Mouse (Mus musculus) brain, adult 2 months (tissue): ENCODE results near the gene Ms4a18.

Experiments
- DNase-seq: peaks from one replicate; pipeline ENCODE4 v3.0.0; 2011; ENCODE audit warnings: low read depth, low spot score

Gene Ms4a18

GRCm38 (mm10) chr19:10983146-10983545 lies 34.7 kb downstream of the Ms4a18 start:
- peak; percentile 32 for DNase-seq

DNA sequence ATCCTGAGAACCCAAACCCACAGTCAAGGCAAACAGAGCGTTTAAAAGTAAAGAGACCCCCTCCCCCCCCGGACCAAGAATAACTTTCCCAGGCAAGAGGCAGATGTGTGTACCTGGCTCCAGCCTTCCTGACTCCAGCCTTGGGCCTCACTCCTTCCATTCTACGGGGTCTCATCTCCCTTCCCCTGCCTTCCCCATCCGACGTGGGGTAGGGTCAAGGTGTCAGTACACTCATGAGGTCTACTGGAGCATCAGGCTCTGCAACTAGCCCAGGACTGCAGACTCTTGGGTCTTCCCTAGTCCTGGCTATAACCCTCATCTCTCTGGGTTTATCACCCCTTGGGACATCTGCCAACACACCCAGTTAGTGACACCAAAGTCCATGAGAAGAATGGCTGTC lies 37.6 kb downstream of the Ms4a18 start:
- DNase-seq, result no peak

DNA sequence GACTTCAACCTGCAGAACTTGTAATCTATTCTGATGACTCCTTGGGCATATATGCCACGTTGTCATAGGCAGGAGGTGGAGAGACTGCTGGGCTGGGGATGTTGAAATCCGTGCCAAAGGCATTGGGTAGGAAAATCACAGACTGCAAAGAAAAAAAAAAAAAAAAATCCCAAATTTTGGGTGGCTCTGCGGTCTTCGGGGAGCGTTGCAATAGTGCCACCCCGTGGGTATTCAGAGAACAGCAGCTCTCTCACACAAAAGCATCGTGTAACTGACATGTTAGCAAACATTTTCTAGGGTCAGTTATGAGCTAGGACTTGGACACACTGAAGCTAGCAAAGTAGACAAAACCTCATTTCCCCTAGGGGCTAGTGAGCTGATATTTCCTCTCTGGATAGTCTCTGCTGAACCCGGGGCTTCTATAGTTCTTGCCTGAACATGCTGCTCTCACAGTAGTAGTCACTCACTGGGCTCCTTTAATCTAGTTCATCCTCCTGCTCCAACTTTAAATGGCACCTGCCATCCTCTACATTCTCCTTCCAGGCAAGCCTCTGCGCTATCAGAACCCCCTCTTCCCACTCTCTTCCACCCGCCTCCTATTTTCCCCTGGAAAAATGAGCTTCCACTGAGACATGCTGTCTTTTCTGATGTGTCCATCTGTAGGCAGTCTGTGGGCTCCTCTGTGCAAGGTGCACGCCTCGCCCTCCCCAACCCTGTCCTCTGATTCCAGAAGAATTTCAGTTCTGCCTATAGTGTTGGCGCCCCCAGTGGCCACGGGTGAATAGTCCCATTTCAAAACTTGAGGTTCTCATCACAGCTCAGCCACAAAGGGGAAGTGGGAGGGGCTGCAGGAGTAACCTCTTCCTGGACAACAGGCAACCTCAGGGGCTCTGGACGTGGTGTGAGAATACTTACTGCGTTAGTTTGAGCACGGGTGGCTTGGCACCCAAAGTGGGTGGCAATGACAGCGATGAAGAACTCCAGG lies 38.4 kb downstream of the Ms4a18 start:
- peak; percentile 80 for DNase-seq

DNA sequence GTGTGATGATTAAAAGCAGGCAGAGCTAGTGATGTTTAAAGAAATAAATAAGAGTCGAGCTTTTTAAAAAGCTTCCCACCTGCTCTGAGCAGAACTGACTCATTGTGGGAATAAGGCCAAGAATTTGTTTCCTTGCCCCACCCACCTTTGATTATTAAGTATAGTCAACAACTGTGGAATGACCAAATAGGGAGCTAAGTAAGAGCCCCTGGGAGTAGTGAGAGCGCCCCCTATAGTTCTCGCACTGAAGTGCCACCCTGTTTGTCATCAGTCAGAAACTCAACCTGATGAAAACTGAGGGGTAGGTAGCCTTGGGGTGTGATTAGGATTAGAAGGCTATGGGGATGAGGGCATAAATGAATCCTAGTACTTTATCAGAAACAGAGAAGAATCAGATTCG lies 41.5 kb downstream of the Ms4a18 start:
- DNase-seq, result peak; percentile 16

GRCm38 (mm10) chr19:10975187-10975586 lies 42.6 kb downstream of the Ms4a18 start:
- DNase-seq, result no peak

DNA sequence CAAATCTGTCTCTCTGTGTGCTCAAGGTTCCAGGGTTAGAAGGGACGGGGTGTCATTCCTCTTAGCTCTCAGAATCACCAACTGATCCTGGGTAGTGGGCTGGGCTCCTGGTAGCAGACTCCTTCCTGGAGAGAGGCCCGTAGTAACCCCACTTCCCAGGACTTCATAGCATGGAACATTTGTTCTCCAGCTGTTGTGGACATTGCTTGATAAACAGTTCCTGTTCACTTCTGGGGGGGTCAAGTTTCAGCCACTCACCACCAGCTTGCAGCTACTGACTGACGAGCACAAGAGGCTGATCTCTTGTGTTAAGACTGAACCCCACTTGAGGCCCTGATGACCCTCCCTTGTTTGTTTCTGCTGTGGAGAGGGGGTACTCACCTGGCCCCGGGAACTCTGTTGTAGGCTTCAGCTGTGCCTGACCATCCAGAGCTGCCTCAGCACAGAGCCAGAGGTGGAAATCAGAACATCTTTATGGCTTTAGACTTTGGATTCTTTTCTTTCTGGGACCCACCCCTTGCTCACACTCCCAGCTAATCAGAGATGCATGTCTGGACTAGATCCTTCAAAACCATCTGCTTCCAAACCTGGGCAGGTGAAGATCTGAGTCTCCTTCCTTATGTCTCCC lies 43.5 kb downstream of the Ms4a18 start, which contains the start of gene Ms4a10:
Gene Ms4a10, minus strand, starts transcription at position 433 of the 628 bp plus-strand sequence.
- no peak for DNase-seq

GRCm38 (mm10) chr19:10973187-10973586 lies 44.6 kb downstream of the Ms4a18 start:
- DNase-seq, result no peak

- no peak for DNase-seq
These were observed 45.2 kb downstream of the Ms4a18 start for GRCm38 (mm10) chr19:10972660-10973059.

GRCm38 (mm10) chr19:10970457-10970856 lies 47.4 kb downstream of the Ms4a18 start:
- no peak for DNase-seq

DNA sequence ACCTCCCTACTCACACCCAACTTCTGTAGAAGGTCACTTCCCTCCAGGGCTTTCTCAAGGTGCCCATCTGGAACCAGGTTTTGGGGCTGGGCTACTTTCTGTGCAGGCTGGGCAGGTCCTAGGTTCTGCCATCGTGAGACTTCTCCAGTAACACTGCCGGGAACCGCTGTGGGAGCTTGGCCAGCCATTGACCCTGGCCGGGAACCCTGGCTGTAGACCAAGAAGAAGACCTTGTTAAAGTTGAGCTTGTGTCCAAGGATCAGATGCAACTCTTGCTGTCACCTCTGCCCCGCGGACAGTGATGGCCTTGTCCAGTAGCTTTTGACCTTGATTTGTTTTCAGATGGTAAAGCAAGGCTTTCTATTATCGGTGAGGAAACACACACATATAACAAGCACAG lies 49.3 kb downstream of the Ms4a18 start:
- DNase-seq, result no peak

DNA sequence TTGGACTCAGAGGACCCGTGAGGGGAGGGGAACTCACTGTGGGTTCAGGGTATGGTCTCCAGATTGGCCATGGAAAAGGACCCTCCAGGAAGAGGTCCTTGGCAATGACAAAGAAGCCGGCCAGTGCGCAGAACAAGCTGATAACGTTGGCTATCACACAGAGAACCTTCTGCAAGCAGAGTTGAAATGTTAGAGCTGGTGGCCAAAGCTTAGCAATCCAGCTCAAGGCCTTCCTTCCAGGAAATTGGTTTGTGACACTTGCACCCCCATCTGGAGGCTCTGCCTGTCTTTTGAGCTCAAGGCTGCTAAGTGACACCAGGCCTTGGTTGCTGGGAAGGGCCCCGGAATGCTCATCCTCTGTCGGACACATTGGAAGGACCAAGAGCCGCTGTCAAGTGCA lies 52.1 kb downstream of the Ms4a18 start:
- no peak for DNase-seq

- no peak for DNase-seq
These were observed 57.9 kb downstream of the Ms4a18 start for GRCm38 (mm10) chr19:10959978-10960346.

DNA sequence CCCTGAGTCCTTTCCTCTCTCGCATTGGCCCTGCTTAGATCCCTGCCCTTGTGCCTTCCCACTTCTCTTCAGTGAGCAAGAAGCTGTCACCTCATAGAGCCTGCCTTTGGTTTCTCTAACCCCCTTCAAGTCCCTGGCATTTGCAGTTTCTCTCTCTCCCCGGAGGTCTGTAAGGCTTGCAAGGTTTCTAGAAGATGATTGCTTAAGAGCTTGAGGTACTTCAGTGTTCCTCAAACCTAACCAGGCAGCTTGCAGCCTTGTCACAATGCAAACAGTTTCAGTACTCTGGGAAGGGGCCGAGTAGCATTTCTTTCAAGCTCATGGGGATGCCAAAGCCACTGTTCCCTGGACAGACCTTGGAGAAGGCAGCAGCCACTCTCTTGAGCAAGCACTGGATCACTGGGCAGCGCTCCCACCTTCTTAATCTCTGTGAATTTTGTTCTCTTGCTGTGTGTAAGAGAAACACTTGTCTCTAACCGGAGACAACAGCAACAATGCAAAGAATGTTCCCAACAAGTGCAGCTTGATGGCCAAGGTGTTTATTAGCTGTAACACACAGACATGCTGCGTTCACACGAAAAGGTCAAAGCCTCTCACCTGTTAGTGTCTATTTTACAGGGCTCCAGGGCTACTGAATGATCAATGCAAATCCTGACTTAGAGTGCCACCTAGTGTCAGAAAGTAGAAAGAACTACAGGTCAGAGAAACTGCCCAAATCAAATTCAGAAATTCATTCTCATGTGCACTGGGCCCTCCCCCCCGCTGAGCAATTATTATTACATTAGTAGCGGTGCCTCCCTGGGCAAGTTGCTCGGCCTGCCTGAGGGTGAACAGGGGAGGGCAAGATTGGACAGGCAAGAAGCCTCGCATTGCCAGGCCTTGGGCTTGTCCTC lies 58.5 kb downstream of the Ms4a18 start:
- DNase-seq, result peak; percentile 85

GRCm38 (mm10) chr19:10952021-10952939 lies 65.6 kb downstream of the Ms4a18 start:
- peak; percentile 77 for DNase-seq

DNA sequence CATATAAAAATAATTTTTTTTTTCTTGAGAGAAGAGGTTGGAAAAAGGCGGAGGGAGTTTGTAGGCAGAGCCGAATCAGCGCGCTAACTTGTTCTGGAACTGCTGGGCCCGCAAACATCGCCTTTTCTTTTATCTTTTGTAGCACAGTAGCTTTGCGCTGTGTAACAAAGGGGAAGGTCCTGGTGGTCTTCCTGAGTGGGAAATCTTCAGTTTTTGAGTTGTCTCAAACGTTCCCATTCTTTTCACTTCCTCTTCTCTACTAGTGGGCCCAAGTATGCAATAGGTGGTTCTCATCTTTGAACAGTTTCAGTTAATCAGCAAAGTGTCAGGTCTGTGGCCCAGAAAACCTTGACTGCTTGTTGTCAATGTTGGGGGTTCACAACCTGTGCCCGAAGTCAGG lies 68.3 kb downstream of the Ms4a18 start:
- DNase-seq, result no peak

DNA sequence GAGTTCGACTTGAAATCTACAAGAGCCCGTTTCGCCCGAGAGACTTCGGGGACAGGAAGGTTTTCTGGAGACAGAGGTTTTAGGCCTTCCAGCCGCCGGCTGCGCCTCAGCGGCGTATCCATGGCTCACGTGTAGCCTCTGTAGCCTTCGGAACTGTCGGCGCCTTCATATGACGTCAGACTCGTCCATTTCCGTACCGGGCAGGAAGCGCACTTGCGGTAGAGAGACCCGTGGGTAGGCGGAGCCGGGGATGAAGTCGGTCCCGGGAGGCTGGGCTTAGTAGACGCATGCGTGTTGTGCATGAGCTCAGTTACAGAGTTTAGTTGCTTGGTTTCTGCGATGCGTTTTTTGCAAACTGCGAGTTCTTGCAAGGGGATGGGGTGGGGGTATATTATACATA lies 68.7 kb downstream of the Ms4a18 start, which contains the start of gene Ccdc86:
Gene Ccdc86, minus strand, starts transcription at position 155 of the 400 bp plus-strand sequence.
- peak; percentile 100 for DNase-seq

GRCm38 (mm10) chr19:10948416-10948815 lies 69.4 kb downstream of the Ms4a18 start:
- DNase-seq, result no peak

DNA sequence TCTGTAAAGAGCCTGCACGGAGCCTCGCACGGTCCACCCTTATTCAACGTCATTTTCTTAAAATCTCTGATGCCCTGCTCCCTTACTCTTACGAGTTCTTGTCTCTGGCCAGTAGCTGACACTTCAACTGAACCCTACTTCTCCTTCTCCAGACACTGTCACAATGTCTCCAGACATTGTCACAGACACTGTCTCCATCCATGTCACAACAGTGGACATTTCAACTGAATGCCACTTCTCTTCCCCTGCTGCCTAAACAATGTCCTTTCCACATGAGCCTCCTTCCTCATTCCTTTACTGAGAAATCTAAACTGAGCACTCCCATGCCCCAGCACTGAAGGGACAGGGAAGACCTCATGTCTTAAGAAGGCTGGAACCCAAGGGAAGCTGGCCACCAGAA lies 70.6 kb downstream of the Ms4a18 start:
- no peak for DNase-seq
